Mouse (Mus musculus): ENCODE measurements around the gene Tsc22d4. TPM values are rescaled to one million over a fixed set of nuclear protein-coding genes. Genes with fewer than 3 reads are reported as not detected.

Gene Tsc22d4
- polyA plus RNA-seq, 1 experiment: 51.8 TPM

DNA sequence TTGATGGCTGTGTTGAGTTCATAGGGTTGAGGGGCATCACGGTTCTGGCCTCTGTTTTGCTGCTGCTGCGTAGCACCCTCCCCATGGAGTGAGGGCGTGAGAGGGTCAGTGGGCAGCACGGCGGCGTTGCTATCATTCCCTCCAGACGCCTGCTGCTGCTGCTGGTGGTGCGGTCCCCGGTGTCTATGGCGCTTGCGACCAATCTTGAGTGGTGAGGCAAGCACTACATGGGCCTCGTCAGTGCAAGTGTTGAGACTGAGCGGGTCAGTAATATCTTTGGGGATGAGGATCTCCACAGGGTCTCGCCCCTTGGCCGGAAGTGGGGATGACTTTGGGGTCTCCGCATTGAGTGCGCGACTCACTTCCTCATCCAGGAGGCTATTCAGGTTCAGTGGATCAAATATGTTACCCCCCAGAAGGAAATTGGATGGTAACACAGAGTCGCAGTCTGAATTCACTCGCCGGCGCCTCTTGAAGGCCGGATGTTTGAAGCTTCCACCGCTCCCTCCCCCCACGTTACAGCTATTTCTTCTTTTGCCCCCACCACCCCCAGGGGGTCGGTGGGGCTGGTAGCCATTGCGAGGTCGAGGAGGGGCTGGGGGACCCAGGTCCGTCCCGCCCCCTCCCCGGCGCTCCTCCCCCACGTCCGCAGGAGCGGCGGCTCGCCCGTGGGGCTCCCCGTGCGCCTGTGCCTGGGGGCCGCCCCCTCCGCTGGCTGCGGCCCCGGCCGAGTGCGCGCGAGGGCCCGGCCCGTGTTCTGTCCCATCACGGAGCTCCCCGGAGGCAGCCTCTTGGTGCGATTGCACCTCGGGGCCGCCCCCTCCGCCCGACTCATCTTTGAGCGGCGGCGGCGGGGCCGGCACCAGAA, 39.9 kb downstream of the Tsc22d4 start:
- peak; percentile 33 for DNase-seq (ENCODE audit: low read depth)
- TF ChIP-seq CTCF (IDR thresholded peaks at IDR 0.05; ENCODE audit: borderline replicate concordance, extremely low read depth, insufficient read depth, insufficient read length) (no peak), POLR2A (IDR thresholded peaks at IDR 0.05; ENCODE audit: borderline replicate concordance, extremely low read depth, insufficient read depth, insufficient read length, poor library complexity, severe bottlenecking) (no peak)

DNA sequence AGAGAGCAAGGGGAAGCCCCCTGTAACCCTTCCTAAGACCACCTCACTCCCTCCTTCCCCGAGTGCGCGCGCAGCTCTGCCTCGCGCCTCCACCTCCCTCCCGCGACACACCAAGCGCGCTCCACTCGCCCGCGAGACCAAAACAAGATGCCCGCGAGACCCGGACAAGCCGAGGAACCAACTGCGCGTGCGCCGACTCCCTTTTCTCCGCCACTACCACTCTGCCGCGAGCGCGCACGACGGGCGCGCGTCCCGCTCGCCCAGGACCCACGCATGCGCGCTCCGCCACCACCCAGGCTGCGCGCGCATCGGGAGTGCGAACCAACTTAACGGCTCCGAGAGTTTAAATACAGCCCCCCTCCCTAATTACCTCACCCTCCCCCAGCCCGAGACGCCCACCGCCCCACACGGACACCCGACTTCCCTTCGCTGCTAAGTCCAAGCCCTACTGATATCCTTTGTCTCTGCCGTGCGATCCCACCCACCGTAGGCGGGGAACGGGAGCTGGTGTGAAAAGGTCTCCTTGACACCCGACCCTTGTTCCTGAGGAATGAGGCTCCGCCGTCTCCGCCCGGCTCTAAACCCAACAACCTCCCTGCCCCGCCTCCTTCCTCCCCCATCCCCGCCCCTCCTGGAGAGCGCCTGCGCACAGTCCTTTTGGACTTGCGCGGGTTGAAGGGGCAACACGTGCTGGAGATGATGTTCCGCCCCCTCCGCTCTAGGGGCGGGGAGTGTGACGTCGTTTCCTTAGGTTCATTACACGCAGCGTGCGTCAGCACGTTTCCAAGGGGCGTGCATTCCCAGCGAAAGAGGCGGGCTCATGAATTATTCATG, 40.8 kb downstream of the Tsc22d4 start:
- TF ChIP-seq CTCF (IDR thresholded peaks at IDR 0.05; ENCODE audit: borderline replicate concordance, extremely low read depth, insufficient read depth, insufficient read length) (no peak), POLR2A (IDR thresholded peaks at IDR 0.05; ENCODE audit: borderline replicate concordance, extremely low read depth, insufficient read depth, insufficient read length, poor library complexity, severe bottlenecking) (peak; percentile 65; the same call in 1 of the 2 replicates)
- DNase-seq (ENCODE audit: low read depth): peak; percentile 100

DNA sequence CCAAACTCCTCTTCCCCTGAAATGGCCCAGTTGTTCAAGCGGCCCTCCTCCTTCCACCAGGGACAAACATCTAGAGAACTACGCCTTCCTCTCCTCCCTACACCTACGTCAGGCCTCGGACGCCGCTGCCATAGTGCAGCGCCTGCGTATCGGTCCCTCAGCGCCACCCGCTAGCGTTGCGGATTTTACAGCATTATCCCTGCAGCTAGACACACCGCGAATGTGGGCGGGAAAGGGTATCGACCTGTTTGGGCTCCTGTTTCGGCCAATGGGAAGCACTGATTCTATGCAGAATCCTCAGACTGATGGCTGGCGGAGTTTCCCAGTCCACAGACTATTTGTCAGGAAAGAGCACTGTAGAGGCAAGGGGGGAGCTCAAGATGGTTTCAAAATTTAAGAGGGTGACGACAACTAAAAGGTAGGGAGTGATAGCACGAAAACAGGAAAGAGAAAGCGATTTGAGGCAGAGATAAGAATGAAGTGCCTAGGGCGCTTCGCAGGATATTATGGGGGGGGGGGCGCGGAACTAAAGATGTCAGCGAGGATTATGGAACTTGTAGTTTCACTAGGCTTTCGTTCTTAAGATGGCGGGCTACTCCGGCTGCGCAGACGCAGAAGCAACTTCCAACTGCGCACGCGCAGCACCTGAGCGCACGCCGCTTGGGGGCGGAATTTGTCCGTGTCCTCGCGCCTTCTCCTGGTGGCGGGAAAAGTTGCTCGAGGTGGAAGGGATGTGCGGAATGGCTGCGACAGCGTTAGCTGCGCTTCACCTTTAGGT, 41.8 kb downstream of the Tsc22d4 start, which contains the start of the genes Mepce and Zcwpw1:
Gene Mepce (minus strand): TSS at position 505 of the 778 bp plus-strand sequence.
Gene Zcwpw1 (plus strand): TSS at position 648 of the 778 bp plus-strand sequence.
- peak; percentile 32; the same call in 1 of the 2 replicates for TF ChIP-seq POLR2A (IDR thresholded peaks at IDR 0.05; ENCODE audit: borderline replicate concordance, extremely low read depth, insufficient read depth, insufficient read length, poor library complexity, severe bottlenecking)
- peak; percentile 73 for TF ChIP-seq CTCF (IDR thresholded peaks at IDR 0.05; ENCODE audit: borderline replicate concordance, extremely low read depth, insufficient read depth, insufficient read length)
- peak; percentile 99 for DNase-seq (ENCODE audit: low read depth)

DNA sequence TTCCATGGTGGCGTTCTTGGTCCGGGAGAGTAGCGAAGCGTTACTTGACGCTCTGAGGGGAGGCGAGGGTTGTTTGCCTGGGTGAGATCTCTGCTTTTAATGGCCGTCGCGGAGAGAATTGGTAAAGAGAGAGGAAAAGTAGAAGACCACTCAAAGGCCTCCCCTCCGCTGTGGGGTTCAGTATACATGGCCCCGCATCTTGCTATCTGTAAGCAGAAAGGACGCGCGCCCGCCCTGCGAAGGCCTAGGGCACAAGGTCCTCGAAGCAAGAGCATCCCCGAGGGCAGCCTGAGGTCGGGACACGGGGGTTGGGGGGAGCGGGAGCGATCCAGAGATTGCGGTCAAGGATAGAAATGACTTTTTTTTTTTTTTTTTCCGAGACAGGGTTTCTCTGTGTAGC, 42.6 kb downstream of the Tsc22d4 start:
- no peak for DNase-seq (ENCODE audit: low read depth)

DNA sequence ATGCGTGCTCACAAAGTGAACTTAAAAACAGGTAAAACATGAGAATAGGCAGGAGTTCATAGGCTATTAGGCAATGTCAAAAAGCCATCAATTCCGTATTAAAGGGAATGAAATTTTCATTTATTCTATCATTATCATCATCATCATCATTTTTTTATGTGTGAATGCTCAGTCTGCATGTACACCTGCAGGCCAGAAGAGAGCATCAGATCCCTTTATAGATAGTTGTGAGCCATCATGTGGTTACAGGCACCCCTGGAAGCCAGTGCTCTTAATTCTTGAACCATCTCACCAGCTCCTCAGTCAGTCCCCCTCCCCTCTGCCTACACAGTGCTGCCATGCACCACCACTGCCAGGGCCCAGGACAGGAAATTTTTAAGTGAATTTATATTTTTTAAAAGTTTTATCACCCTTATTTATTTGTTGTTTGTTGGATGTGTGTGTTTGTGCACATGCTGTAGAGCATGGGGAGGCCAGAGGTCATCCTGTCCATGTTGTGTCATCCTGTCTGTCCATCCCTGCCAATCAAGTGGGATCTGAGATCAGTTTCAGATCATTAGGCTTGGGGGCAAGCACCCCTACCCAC, 43.5 kb downstream of the Tsc22d4 start:
- no peak for TF ChIP-seq CTCF (IDR thresholded peaks at IDR 0.05; ENCODE audit: borderline replicate concordance, extremely low read depth, insufficient read depth, insufficient read length)
- TF ChIP-seq POLR2A (IDR thresholded peaks at IDR 0.05; ENCODE audit: borderline replicate concordance, extremely low read depth, insufficient read depth, insufficient read length, poor library complexity, severe bottlenecking): no peak
- no peak for DNase-seq (ENCODE audit: low read depth)

More for the DNA sequence above, 42.6 kb downstream of the Tsc22d4 start:
- TF ChIP-seq POLR2A (IDR thresholded peaks at IDR 0.05; ENCODE audit: borderline replicate concordance, extremely low read depth, insufficient read depth, insufficient read length, poor library complexity, severe bottlenecking) (no peak), CTCF (IDR thresholded peaks at IDR 0.05; ENCODE audit: borderline replicate concordance, extremely low read depth, insufficient read depth, insufficient read length) (no peak)

DNA sequence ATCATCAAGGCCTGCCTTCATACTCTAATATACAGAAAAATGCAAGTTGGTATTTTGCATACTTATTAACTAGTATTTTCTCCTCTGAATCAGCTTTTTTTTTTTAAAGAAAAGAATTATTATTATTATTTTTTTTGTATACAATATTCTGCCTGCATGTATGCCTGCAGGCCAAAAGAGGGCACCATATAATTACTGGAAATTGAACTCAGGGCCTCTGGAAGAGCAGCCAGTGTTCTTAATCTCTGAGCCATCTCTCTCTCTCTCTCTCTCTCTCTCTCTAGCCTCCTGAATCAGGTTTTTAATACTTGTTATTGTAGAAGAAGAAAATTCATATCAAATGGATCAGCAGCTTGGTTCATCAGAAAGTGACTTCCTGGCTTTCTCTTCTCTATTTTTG, 46.0 kb downstream of the Tsc22d4 start:
- TF ChIP-seq CTCF (IDR thresholded peaks at IDR 0.05; ENCODE audit: borderline replicate concordance, extremely low read depth, insufficient read depth, insufficient read length) (no peak), POLR2A (IDR thresholded peaks at IDR 0.05; ENCODE audit: borderline replicate concordance, extremely low read depth, insufficient read depth, insufficient read length, poor library complexity, severe bottlenecking) (no peak)
- DNase-seq (ENCODE audit: low read depth): no peak

DNA sequence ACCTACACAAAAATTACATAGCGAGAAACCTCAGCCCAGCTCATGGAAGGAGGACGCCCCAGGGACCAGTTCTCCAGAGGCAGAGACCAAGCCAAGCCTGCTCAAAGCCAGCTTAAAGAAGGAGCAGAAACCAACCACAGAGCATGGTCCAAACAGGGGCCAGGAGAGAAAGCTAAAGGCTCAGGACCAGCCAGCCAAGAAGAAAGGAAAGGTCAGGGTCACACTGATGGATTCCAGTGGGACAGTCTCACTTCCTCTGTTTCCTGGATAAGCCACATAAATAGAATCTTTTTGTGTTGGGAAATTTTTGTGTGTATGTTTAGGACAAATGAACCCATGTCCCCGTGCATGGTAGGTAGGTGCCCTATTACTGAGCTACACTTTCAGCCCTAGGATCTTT, 51.1 kb downstream of the Tsc22d4 start:
- no peak for DNase-seq (ENCODE audit: low read depth)
- TF ChIP-seq CTCF (IDR thresholded peaks at IDR 0.05; ENCODE audit: borderline replicate concordance, extremely low read depth, insufficient read depth, insufficient read length) (no peak), POLR2A (IDR thresholded peaks at IDR 0.05; ENCODE audit: borderline replicate concordance, extremely low read depth, insufficient read depth, insufficient read length, poor library complexity, severe bottlenecking) (no peak)

DNA sequence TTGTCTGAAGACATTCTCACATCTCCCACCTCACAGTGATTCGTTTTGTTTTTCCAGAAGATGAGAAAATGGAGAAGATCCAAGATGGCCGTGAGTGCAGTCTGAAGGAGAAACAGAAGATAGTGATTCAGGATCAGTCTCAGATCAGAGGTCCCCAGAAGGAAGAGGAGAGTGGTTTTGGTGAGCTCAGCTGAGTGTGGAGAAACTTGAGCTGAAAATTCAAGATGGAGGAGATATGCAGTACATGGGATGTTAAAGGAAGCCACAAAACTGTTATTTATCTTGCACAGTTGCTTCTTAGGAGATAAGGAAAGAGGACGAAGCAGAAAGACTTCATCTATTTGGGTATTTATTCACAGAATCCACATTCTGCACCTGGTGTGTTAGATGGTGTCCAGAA, 55.4 kb downstream of the Tsc22d4 start:
- no peak for DNase-seq (ENCODE audit: low read depth)
- TF ChIP-seq CTCF (IDR thresholded peaks at IDR 0.05; ENCODE audit: borderline replicate concordance, extremely low read depth, insufficient read depth, insufficient read length) (no peak), POLR2A (IDR thresholded peaks at IDR 0.05; ENCODE audit: borderline replicate concordance, extremely low read depth, insufficient read depth, insufficient read length, poor library complexity, severe bottlenecking) (no peak)

DNA sequence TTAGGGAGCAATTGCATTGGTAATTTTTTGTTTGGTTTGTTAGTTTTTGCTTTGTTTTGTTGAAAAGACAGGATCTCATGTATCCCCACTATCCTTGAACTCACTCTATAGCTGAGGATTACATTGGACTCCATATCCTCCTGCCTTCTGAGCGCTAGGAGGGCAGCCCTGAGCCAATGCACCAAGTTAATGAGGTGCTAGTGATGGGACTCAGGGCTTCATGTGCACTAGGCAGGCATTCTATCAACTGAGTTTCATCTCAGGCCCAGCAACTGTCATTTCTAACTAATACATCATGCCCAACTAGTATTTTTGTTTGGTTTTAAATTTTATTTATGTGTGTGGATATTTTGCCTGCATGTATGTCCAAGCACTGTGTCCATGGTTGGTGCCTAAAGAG, 60.6 kb downstream of the Tsc22d4 start:
- no peak for DNase-seq (ENCODE audit: low read depth)
- TF ChIP-seq POLR2A (IDR thresholded peaks at IDR 0.05; ENCODE audit: borderline replicate concordance, extremely low read depth, insufficient read depth, insufficient read length, poor library complexity, severe bottlenecking) (no peak), CTCF (IDR thresholded peaks at IDR 0.05; ENCODE audit: borderline replicate concordance, extremely low read depth, insufficient read depth, insufficient read length) (no peak)

DNA sequence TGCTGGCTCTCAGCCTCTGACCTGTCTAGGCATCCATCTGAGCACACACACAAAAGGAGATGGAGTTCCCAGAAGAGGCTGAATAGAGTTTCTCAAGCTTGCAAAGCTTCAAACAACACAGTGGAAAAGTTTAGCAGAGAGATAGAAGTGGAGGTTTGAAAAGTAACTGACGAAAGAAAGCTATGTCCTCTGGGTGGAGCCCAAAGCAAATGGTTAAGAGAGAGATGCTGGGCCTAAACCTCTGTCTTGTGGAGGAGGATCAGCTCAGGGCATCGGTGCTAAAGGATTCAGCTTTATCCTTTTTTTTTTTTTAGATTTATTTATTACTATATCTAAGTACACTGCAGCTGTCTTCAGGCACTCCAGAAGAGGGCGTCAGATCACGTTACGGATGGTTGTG, 62.8 kb downstream of the Tsc22d4 start:
- TF ChIP-seq POLR2A (IDR thresholded peaks at IDR 0.05; ENCODE audit: borderline replicate concordance, extremely low read depth, insufficient read depth, insufficient read length, poor library complexity, severe bottlenecking) (no peak), CTCF (IDR thresholded peaks at IDR 0.05; ENCODE audit: borderline replicate concordance, extremely low read depth, insufficient read depth, insufficient read length) (no peak)
- no peak for DNase-seq (ENCODE audit: low read depth)
